Mouse (Mus musculus): ENCODE measurements around the gene Slc35c2.

Slc35c2 gene

GRCm38 (mm10) chr2:165287202-165287984 lies at the start of gene Slc35c2:
Slc35c2 (minus strand) TSS chr2:165287869.
- peak; percentile 95 for DNase-seq (ENCODE audit: low spot score)

DNA sequence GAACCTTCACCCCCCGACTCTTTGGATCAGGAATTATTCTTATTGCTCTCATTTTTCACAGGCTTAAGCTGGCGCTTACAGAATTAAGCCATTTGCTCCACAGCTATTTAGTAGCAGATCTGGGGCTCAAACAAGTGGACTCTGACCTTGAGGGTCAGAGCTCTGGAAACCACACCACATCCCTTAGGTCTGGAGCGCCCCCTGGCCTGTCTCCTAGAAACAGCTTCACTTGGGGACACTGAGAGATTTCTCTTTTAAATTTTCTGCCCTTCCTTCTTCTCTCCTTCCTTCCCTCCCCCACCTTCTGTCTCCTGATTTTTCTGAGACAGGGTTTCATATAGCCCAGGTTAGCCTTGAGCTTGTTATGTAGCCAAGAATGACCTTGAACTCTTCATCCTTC lies 49.5 kb upstream of the Slc35c2 start:
- no peak for DNase-seq (ENCODE audit: low spot score)

- no peak for DNase-seq (ENCODE audit: low spot score)
Observed at GRCm38 (mm10) chr2:165332610-165333210, 45.0 kb upstream of the Slc35c2 start.

GRCm38 (mm10) chr2:165329703-165330102 lies 42.0 kb upstream of the Slc35c2 start:
- no peak for DNase-seq (ENCODE audit: low spot score)

- no peak for DNase-seq (ENCODE audit: low spot score)
Observed at GRCm38 (mm10) chr2:165328746-165329145, 41.1 kb upstream of the Slc35c2 start.

DNA sequence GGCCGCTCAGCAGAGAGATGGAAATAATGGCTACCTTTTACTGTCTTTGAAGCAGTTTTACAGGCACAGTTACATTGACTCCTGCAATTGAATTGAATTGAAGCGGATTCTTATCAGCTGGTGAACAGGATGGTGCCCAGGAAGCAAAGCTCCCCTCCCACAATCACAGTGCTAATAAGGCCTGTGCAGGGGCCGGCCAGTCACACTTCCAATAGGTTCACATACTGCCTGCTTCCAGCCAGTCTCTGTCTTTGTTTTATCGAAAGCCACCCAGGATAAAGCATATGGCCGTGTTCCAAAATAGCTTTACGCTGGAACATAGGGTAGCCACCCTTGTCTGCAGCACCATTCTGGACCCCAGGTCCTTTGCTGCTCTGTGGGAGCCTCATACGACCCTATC lies 39.7 kb upstream of the Slc35c2 start:
- no peak for DNase-seq (ENCODE audit: low spot score)

- peak; percentile 99 for DNase-seq (ENCODE audit: low spot score)
Observed at GRCm38 (mm10) chr2:165326304-165327190, 38.9 kb upstream of the Slc35c2 start, which contains the start of gene Elmo2. Elmo2 (minus strand) TSS chr2:165326479.

- DNase-seq (ENCODE audit: low spot score): no peak
Observed at GRCm38 (mm10) chr2:165325521-165326303, 38.0 kb upstream of the Slc35c2 start.

DNA sequence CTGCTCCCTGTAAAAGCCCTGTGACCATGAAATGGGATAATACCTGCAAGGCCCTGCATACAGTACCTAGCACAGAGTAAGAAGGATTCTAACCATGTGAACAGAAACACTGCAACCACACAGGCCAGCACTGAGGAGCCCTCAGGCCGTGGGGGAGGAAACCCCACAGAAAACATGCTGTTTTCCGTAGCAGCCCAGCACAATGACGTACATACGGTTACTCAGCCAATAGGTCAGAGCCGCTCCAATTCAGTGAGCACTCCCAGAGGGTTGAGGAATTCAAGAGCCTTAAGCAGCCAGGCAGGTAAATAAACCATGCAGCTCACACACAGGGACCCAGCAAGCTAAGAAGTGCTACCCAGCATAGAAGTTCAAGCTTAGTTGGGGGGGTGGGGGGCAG lies 36.3 kb upstream of the Slc35c2 start:
- DNase-seq (ENCODE audit: low spot score): no peak

- DNase-seq (ENCODE audit: low spot score): no peak
Observed at GRCm38 (mm10) chr2:165323484-165323883, 35.8 kb upstream of the Slc35c2 start.

DNA sequence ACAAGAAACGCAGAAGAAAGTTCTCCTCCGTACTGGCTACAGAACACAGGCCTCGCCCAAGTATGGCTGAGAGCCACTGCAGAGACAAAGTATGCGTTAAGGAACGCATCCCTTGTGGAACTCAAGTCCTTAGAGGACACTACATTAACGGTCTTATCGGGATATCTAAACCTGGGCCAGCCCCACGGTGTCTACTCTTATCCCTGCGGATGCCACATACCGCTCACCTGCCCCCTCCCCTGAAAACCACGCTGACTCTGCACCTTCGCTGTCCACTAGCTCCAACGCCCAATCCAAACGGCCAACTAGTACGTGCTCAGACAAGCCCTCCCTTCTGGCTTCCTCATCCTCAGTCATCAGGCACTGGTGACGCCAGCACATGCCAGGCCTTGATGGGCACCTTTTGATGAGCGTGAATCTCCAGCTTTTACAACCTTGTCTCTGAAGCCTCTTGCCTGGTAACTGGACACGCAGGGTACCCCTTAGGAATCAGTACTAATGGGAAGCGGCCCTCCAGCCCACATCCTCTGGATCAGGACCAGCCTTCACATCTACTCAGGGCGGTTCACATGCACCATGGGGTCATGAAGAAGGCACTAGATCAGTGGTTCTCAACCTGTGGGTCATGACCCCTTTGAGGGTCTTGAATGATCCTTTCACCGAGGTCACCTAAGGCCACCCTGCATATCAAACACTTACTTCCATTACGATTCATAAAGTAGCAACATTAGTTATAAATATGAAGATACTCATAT lies 34.5 kb upstream of the Slc35c2 start:
- DNase-seq (ENCODE audit: low spot score): no peak

GRCm38 (mm10) chr2:165321381-165321888 lies 33.8 kb upstream of the Slc35c2 start:
- DNase-seq (ENCODE audit: low spot score): no peak

- DNase-seq (ENCODE audit: low spot score): no peak
Observed at GRCm38 (mm10) chr2:165320531-165321150, 33.0 kb upstream of the Slc35c2 start.

DNA sequence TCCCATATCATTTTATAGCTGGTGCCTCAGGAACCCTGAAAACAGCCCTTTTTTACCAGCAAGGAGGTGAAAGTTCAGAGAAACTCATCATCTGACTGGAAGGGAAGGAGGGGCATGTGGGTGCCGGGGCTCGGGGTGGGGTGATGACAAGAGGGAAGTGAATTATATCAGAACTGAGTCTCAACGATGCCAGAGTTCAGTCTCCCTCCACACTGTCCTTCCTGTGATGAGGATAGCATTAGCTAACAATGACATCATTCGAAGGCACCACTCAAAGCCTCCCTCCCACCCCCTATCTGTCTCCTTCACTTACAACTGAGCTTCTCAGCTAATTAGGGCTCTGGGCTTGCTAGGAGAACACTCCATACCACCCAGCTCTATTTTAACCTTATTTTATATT lies 31.8 kb upstream of the Slc35c2 start:
- no peak for DNase-seq (ENCODE audit: low spot score)

- DNase-seq (ENCODE audit: low spot score): no peak
Observed at GRCm38 (mm10) chr2:165318941-165319340, 31.3 kb upstream of the Slc35c2 start.

DNA sequence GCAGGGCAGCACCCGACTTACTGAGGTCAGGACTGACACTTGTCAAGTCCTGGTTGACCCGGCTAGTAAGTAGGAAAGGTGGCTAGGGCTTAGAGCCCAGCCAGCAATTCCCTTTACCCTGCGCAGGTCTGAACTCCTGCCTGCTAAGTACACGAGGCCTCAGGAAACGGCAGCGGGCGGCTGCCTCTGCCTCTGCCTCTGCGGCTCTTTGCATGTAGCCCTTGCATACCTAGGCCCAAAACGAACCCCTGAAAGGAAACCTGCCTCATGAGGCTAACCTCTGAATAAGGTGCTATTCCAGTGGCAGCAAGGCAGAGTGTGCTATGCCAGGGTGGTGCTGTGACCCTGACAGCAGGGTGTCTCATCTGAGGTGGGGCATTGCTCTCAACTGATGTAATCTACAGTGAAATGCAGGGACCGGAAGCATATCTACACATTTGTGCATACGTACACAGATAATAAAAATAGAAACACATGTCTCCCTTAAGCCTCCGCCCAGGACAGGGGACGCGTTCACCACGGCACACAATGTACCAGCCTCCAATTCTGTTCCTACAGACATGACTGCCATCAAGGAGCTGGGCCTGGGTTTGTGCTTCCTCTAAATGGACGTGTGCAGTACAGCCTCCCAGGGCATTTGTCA lies 30.1 kb upstream of the Slc35c2 start:
- DNase-seq (ENCODE audit: low spot score): no peak

- DNase-seq (ENCODE audit: low spot score): peak; percentile 82
Observed at GRCm38 (mm10) chr2:165316837-165317473, 29.3 kb upstream of the Slc35c2 start.

GRCm38 (mm10) chr2:165316204-165316603 lies 28.5 kb upstream of the Slc35c2 start:
- DNase-seq (ENCODE audit: low spot score): no peak

GRCm38 (mm10) chr2:165314197-165314596 lies 26.5 kb upstream of the Slc35c2 start:
- DNase-seq (ENCODE audit: low spot score): no peak

Data from layer of hippocampus, adult 11-12 months (tissue).